Mouse (Mus musculus) limb, embryonic 10.5 days (tissue): Measurements from ENCODE around the gene Slc9a9. TPM values are rescaled to one million over a fixed set of nuclear protein-coding genes. Genes with fewer than 3 reads are reported as not detected.
A peak's percentile ranks its signal among the peaks of the same experiment; 100 is the strongest.

Source experiments
- DNase-seq: peaks from one replicate; pipeline ENCODE4 v3.0.0-alpha.2; 2017; ENCODE audit warnings: low spot score
- H3K27ac ChIP-seq: fragments of 300-500 bp; sonication (generic); 2 replicates; pipeline ENCODE4 v1.5.1; 2016; ENCODE audit warnings: mild to moderate bottlenecking
- H3K27me3 ChIP-seq: fragments of 300-500 bp; sonication (generic); 2 replicates; pipeline ENCODE4 v1.6.1; 2016; ENCODE audit warnings: low read depth, mild to moderate bottlenecking; ENCODE audit not compliant: poor library complexity, severe bottlenecking
- H3K36me3 ChIP-seq: fragments of 300-500 bp; sonication (generic); 2 replicates; pipeline ENCODE4 v1.6.1; 2016; ENCODE audit warnings: mild to moderate bottlenecking, moderate library complexity
- H3K4me1 ChIP-seq: fragments of 300-500 bp; sonication (generic); 2 replicates; pipeline ENCODE4 v1.6.1; 2016
- H3K4me3 ChIP-seq: fragments of 300-500 bp; sonication (generic); 2 replicates; pipeline ENCODE4 v1.5.1; 2016; ENCODE audit warnings: mild to moderate bottlenecking, moderate library complexity
- H3K9me3 ChIP-seq: fragments of 300-500 bp; sonication (generic); replicated peaks from 2 replicates; pipeline ENCODE4 v1.6.1; 2016; ENCODE audit warnings: mild to moderate bottlenecking
- WGBS: fragments of 180-500 bp; shearing (Covaris S2); methylation state at CpG from one replicate; pipeline ENCODE4 v1.1.7; 2016; 5-methylcytosine and 5-hydroxymethylcytosine counted together
- polyA plus RNA-seq: library from polyadenylated mRNA; unstranded; fragments of >200 nt; fragmentation: Nextera tagmentation; extraction: Ambion mirVana; gene quantifications from 2 replicates; pipeline ENCODE4 v1.2.1, GENCODE M21; 2016

Gene Slc9a9
- polyA plus RNA-seq, 1 experiment from 2014 or later, result 1.5 TPM

GRCm38 (mm10) chr9:94750187-94750586, 80.5 kb downstream of the Slc9a9 start:
- H3K9me3 ChIP-seq, result no peaks in the 10 kb centered on the region
- WGBS, result 88% methylated on average over 8 of the region's 8 CpGs
- no peaks in the 10 kb centered on the region for H3K27me3 ChIP-seq
- no peak overlapping the region for H3K4me3 ChIP-seq
- H3K36me3 ChIP-seq, result no peaks in the 10 kb centered on the region
- no peak overlapping the region for H3K27ac ChIP-seq
- DNase-seq, result no peak
- H3K4me1 ChIP-seq, result 0 out of 2 replicates have a peak, but pooled peaks cover 4% of the 10 kb centered on the region

- 78% methylated on average over 19 of the region's 19 CpGs for WGBS
- Histone ChIP-seq H3K36me3 (no peaks in the 10 kb centered on the region), H3K9me3 (no peaks in the 10 kb centered on the region), H3K4me1 (0 out of 2 replicates have a peak, but pooled peaks cover 4% of the 10 kb centered on the region), H3K27me3 (no peaks in the 10 kb centered on the region), H3K4me3 (no peak overlapping the region), H3K27ac (no peak overlapping the region)
- DNase-seq, result no peak
Measured at GRCm38 (mm10) chr9:94750935-94751637, 81.4 kb downstream of the Slc9a9 start.

GRCm38 (mm10) chr9:94751638-94752021, 81.9 kb downstream of the Slc9a9 start:
- H3K27ac ChIP-seq, result no peak overlapping the region
- DNase-seq, result no peak
- no peaks in the 10 kb centered on the region for H3K27me3 ChIP-seq
- no peaks in the 10 kb centered on the region for H3K36me3 ChIP-seq
- H3K9me3 ChIP-seq, result no peaks in the 10 kb centered on the region
- 0 out of 2 replicates have a peak, but pooled peaks cover 4% of the 10 kb centered on the region for H3K4me1 ChIP-seq
- H3K4me3 ChIP-seq, result no peak overlapping the region
- 58% methylated on average over 10 of the region's 10 CpGs for WGBS

- H3K4me1 ChIP-seq, result 0 out of 2 replicates have a peak, but pooled peaks cover 4% of the 10 kb centered on the region
- no peaks in the 10 kb centered on the region for H3K9me3 ChIP-seq
- H3K4me3 ChIP-seq, result no peak overlapping the region
- H3K36me3 ChIP-seq, result no peaks in the 10 kb centered on the region
- H3K27ac ChIP-seq, result no peak overlapping the region
- DNase-seq, result no peak
- 90% methylated on average over 3 of the region's 3 CpGs for WGBS
- no peaks in the 10 kb centered on the region for H3K27me3 ChIP-seq
Measured at GRCm38 (mm10) chr9:94752121-94752520, 82.4 kb downstream of the Slc9a9 start.

- no peaks in the 10 kb centered on the region for H3K36me3 ChIP-seq
- H3K4me1 ChIP-seq, result peaks cover 4% of the 10 kb centered on the region; the same call in 1 of the 2 replicates
- no peak for DNase-seq
- no peaks in the 10 kb centered on the region for H3K9me3 ChIP-seq
- H3K4me3 ChIP-seq, result no peak overlapping the region
- WGBS, result 40% methylated on average over 5 of the region's 5 CpGs
- H3K27me3 ChIP-seq, result no peaks in the 10 kb centered on the region
- no peak overlapping the region for H3K27ac ChIP-seq
Measured at GRCm38 (mm10) chr9:94759904-94760303, 90.2 kb downstream of the Slc9a9 start.

- H3K27me3 ChIP-seq, result no peaks in the 10 kb centered on the region
- no peak overlapping the region for H3K27ac ChIP-seq
- WGBS, result 73% methylated on average over 6 of the region's 6 CpGs
- no peaks in the 10 kb centered on the region for H3K4me1 ChIP-seq
- H3K4me3 ChIP-seq, result no peak overlapping the region
- no peaks in the 10 kb centered on the region for H3K9me3 ChIP-seq
- no peak for DNase-seq
- no peaks in the 10 kb centered on the region for H3K36me3 ChIP-seq
Measured at GRCm38 (mm10) chr9:94768114-94768513, 98.4 kb downstream of the Slc9a9 start.

- no peak overlapping the region for H3K27ac ChIP-seq
- WGBS, result 80% methylated on average over 4 of the region's 4 CpGs
- no peak for DNase-seq
Measured at GRCm38 (mm10) chr9:94768524-94768923, 98.8 kb downstream of the Slc9a9 start.

GRCm38 (mm10) chr9:94773357-94773756, 103.6 kb downstream of the Slc9a9 start:
- WGBS, result 84% methylated on average over 4 of the region's 4 CpGs
- H3K36me3 ChIP-seq, result no peaks in the 10 kb centered on the region
- no peak overlapping the region for H3K27ac ChIP-seq
- H3K9me3 ChIP-seq, result no peaks in the 10 kb centered on the region
- H3K4me1 ChIP-seq, result no peaks in the 10 kb centered on the region
- H3K4me3 ChIP-seq, result no peak overlapping the region
- DNase-seq, result no peak
- no peaks in the 10 kb centered on the region for H3K27me3 ChIP-seq

More at GRCm38 (mm10) chr9:94768524-94768923, 98.8 kb downstream of the Slc9a9 start:
- Histone ChIP-seq H3K36me3 (no peaks in the 10 kb centered on the region), H3K4me1 (no peaks in the 10 kb centered on the region), H3K27me3 (no peaks in the 10 kb centered on the region), H3K9me3 (no peaks in the 10 kb centered on the region), H3K4me3 (no peak overlapping the region)

GRCm38 (mm10) chr9:94788261-94788660, 118.6 kb downstream of the Slc9a9 start:
- 89% methylated on average over 3 of the region's 3 CpGs for WGBS

GRCm38 (mm10) chr9:94790966-94791365, 121.3 kb downstream of the Slc9a9 start:
- H3K4me1 ChIP-seq, result no peaks in the 10 kb centered on the region
- H3K9me3 ChIP-seq, result no peaks in the 10 kb centered on the region
- H3K27ac ChIP-seq, result no peak overlapping the region
- no peaks in the 10 kb centered on the region for H3K36me3 ChIP-seq
- no peak for DNase-seq
- H3K4me3 ChIP-seq, result no peak overlapping the region
- no peaks in the 10 kb centered on the region for H3K27me3 ChIP-seq
- 93% methylated on average over 2 of the region's 2 CpGs for WGBS

More at GRCm38 (mm10) chr9:94788261-94788660, 118.6 kb downstream of the Slc9a9 start:
- Histone ChIP-seq H3K4me1 (no peaks in the 10 kb centered on the region), H3K36me3 (no peaks in the 10 kb centered on the region), H3K9me3 (no peaks in the 10 kb centered on the region), H3K27ac (no peak overlapping the region), H3K4me3 (no peak overlapping the region), H3K27me3 (no peaks in the 10 kb centered on the region)
- DNase-seq, result no peak

- no peaks in the 10 kb centered on the region for H3K4me1 ChIP-seq
- H3K36me3 ChIP-seq, result no peaks in the 10 kb centered on the region
Measured at GRCm38 (mm10) chr9:94803073-94803472, 133.4 kb downstream of the Slc9a9 start.

GRCm38 (mm10) chr9:94805506-94805905, 135.8 kb downstream of the Slc9a9 start:
- H3K27ac ChIP-seq, result no peak overlapping the region
- WGBS, result 69% methylated on average over 8 of the region's 8 CpGs
- no peak overlapping the region for H3K4me3 ChIP-seq
- DNase-seq, result no peak
- no peaks in the 10 kb centered on the region for H3K4me1 ChIP-seq
- no peaks in the 10 kb centered on the region for H3K36me3 ChIP-seq
- no peaks in the 10 kb centered on the region for H3K27me3 ChIP-seq
- H3K9me3 ChIP-seq, result no peaks in the 10 kb centered on the region

More at GRCm38 (mm10) chr9:94803073-94803472, 133.4 kb downstream of the Slc9a9 start:
- Histone ChIP-seq H3K27ac (no peak overlapping the region), H3K4me3 (no peak overlapping the region), H3K9me3 (no peaks in the 10 kb centered on the region), H3K27me3 (no peaks in the 10 kb centered on the region)
- no peak for DNase-seq

- Histone ChIP-seq H3K27me3 (peaks cover 8% of the 10 kb centered on the region; the same call in 1 of the 2 replicates), H3K4me3 (no peak overlapping the region), H3K9me3 (no peaks in the 10 kb centered on the region), H3K4me1 (peaks cover 14% of the 10 kb centered on the region), H3K36me3 (no peaks in the 10 kb centered on the region), H3K27ac (no peak overlapping the region)
- WGBS, result 22% methylated on average over 5 of the region's 5 CpGs
- peak; percentile 43 for DNase-seq
Measured at GRCm38 (mm10) chr9:94815518-94815917, 145.8 kb downstream of the Slc9a9 start.
